Comparison of ENCODE assay signal across 20 mouse cellular contexts in the genomic region with DNA sequence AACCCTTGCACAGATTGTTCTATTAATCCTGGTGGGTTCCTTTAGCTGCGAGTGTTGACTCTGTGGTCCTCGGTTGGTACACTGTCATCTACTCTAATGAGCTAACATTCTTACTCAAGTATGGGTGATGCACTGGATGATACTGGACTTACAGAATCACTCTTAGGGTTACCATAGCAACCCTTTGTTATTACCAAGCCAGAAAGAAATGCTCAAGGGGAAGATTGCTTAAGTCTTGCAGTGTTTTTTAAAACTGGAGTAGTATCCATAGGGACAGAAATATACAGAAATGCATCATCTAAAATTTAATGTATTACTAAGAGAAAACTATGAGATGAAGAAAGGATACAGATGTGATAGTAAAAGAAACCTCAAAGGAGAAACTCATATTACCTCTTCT.
A peak's percentile ranks its signal among the peaks of the same experiment; 100 is the strongest.
DNase-seq lines count a peak whose midpoint lies in the region; ATAC-seq and TF ChIP-seq lines count a peak whose summit lies in the region.
"Had no signal": no experiment of that assay in that cellular context is flagged by ENCODE, and none has a peak within 500 bp of the region (broad histone marks: within the 10 kb centered on the region; RNA-seq: fewer than 3 reads in every experiment).

No protein-coding gene starts in this region.

- TF ChIP-seq CTCF in lung, postnatal 0 days (IDR thresholded peaks at IDR 0.05): no peak
- TF ChIP-seq CTCF in midbrain, postnatal 0 days (IDR thresholded peaks at IDR 0.05): no peak

- H3K9ac ChIP-seq in lung, postnatal 0 days (replicated peaks; ENCODE audit: low read depth): no peak overlapping the region
- H3K9ac ChIP-seq in embryonic facial prominence, embryonic 11.5 days (replicated peaks; ENCODE audit: low read length): no peak overlapping the region
- H3K9ac ChIP-seq in limb, embryonic 12.5 days (replicated peaks): 0 out of 2 replicates have a peak overlapping the region, but pooled peaks have one; percentile 8
- no peak overlapping the region for H3K9ac ChIP-seq in midbrain, postnatal 0 days (replicated peaks; ENCODE audit: low read length, poor library complexity, severe bottlenecking)
- H3K9ac ChIP-seq: forebrain, embryonic 12.5 days; hindbrain, embryonic 15.5 days; liver, embryonic 12.5 days had no signal

- no peak overlapping the region for H3K27ac ChIP-seq in lung, postnatal 0 days (ENCODE audit: low read length)
- 0 out of 2 replicates have a peak overlapping the region, but pooled peaks have one; percentile 16 for H3K27ac ChIP-seq in embryonic facial prominence, embryonic 11.5 days (replicated peaks; ENCODE audit: low read depth, low read length)
- peak overlapping the region; percentile 88 for H3K27ac ChIP-seq in limb, embryonic 12.5 days
- H3K27ac ChIP-seq in midbrain, postnatal 0 days (ENCODE audit: low read depth, low read length): 0 out of 2 replicates have a peak overlapping the region, but pooled peaks have one; percentile 32
- H3K27ac ChIP-seq: forebrain, embryonic 12.5 days; heart, embryonic 10.5 days; hindbrain, embryonic 15.5 days; liver, embryonic 12.5 days had no signal

- H3K36me3 ChIP-seq in lung, postnatal 0 days (ENCODE audit: insufficient read depth, low read length): no peaks in the 10 kb centered on the region
- no peaks in the 10 kb centered on the region for H3K36me3 ChIP-seq in embryonic facial prominence, embryonic 11.5 days (replicated peaks; ENCODE audit: control insufficient read depth, insufficient read depth, low read depth, low read length)
- H3K36me3 ChIP-seq in limb, embryonic 12.5 days: no peaks in the 10 kb centered on the region
- no peaks in the 10 kb centered on the region for H3K36me3 ChIP-seq in midbrain, postnatal 0 days (ENCODE audit: insufficient read depth, low read length)
- H3K36me3 ChIP-seq: forebrain, embryonic 12.5 days; heart, embryonic 10.5 days; hindbrain, embryonic 15.5 days; liver, embryonic 12.5 days had no signal

- 76% methylated on average over 2 of the region's 2 CpGs for WGBS in lung, postnatal 0 days
- 70% methylated on average over 2 of the region's 2 CpGs for WGBS in embryonic facial prominence, embryonic 11.5 days
- 71% methylated on average over 2 of the region's 2 CpGs for WGBS in limb, embryonic 12.5 days
- WGBS in midbrain, postnatal 0 days: 65% methylated on average over 2 of the region's 2 CpGs

- no peak overlapping the region for H3K4me2 ChIP-seq in lung, postnatal 0 days (replicated peaks; ENCODE audit: low read depth, low read length)
- no peak overlapping the region for H3K4me2 ChIP-seq in embryonic facial prominence, embryonic 11.5 days (ENCODE audit: low read depth, low read length)
- no peak overlapping the region for H3K4me2 ChIP-seq in limb, embryonic 12.5 days
- H3K4me2 ChIP-seq in midbrain, postnatal 0 days (ENCODE audit: low read depth, low read length, poor library complexity, severe bottlenecking): no peak overlapping the region
- H3K4me2 ChIP-seq: forebrain, embryonic 12.5 days; hindbrain, embryonic 15.5 days; liver, embryonic 12.5 days had no signal

- no peak for ATAC-seq in lung, postnatal 0 days
- ATAC-seq in embryonic facial prominence, embryonic 11.5 days (replicated peaks; ENCODE audit: insufficient number of reproducible peaks, low FRiP score, low TSS enrichment, low read depth): no peak
- ATAC-seq in limb, embryonic 12.5 days (ENCODE audit: insufficient number of reproducible peaks, insufficient read depth, low FRiP score, low TSS enrichment, low read depth): no peak
- no peak for ATAC-seq in midbrain, postnatal 0 days (ENCODE audit: low FRiP score)
- ATAC-seq: liver, embryonic 12.5 days had no signal

- H3K4me1 ChIP-seq in lung, postnatal 0 days (ENCODE audit: insufficient read depth, low read depth, low read length): no peaks in the 10 kb centered on the region
- H3K4me1 ChIP-seq in embryonic facial prominence, embryonic 11.5 days (ENCODE audit: control insufficient read depth, insufficient read depth, low read length): no peaks in the 10 kb centered on the region; the same call in none of the 2 replicates
- peaks cover 57% of the 10 kb centered on the region for H3K4me1 ChIP-seq in limb, embryonic 12.5 days (replicated peaks)
- no peaks in the 10 kb centered on the region for H3K4me1 ChIP-seq in midbrain, postnatal 0 days (ENCODE audit: insufficient read depth, low read length)
- H3K4me1 ChIP-seq: hindbrain, embryonic 15.5 days had no signal

- peak; percentile 59 for DNase-seq in lung, postnatal 0 days (ENCODE audit: low spot score)
- DNase-seq in lung, postnatal 36 days: no peak
- peak; percentile 30 for DNase-seq in embryonic facial prominence, embryonic 11.5 days (ENCODE audit: low spot score)
- DNase-seq in midbrain, postnatal 0 days (ENCODE audit: low spot score): peak; percentile 19
- no peak for DNase-seq in adrenal gland, adult 2 months
- no peak for DNase-seq in adrenal gland, adult 18-20 months (ENCODE audit: low spot score in 2 of 2)
- no peak for DNase-seq in heart, adult 8-10 months (ENCODE audit: low spot score)
- DNase-seq: cerebellum, adult 8-10 months; gastrocnemius, postnatal 25 days; kidney, adult 2 months; kidney, postnatal 14 days; lung, adult 18-20 months; lung, postnatal 14 days; spleen, adult 18-20 months had no signal

- H3K4me3 ChIP-seq in lung, postnatal 0 days (ENCODE audit: low read depth, low read length): no peak overlapping the region
- no peak overlapping the region for H3K4me3 ChIP-seq in embryonic facial prominence, embryonic 11.5 days (ENCODE audit: low read depth, low read length)
- H3K4me3 ChIP-seq in limb, embryonic 12.5 days (replicated peaks): no peak overlapping the region
- H3K4me3 ChIP-seq in midbrain, postnatal 0 days (ENCODE audit: low read depth, low read length): no peak overlapping the region
- H3K4me3 ChIP-seq: erythroblast, embryonic 14.5 days; forebrain, embryonic 12.5 days; heart, embryonic 10.5 days; hindbrain, embryonic 15.5 days; liver, embryonic 12.5 days had no signal

- no peaks in the 10 kb centered on the region for H3K9me3 ChIP-seq in lung, postnatal 0 days (ENCODE audit: low read length)
- no peaks in the 10 kb centered on the region for H3K9me3 ChIP-seq in embryonic facial prominence, embryonic 11.5 days (replicated peaks; ENCODE audit: control insufficient read depth, low read length)
- no peaks in the 10 kb centered on the region for H3K9me3 ChIP-seq in limb, embryonic 12.5 days
- H3K9me3 ChIP-seq in midbrain, postnatal 0 days (ENCODE audit: low read length): no peaks in the 10 kb centered on the region
- H3K9me3 ChIP-seq: forebrain, embryonic 12.5 days; heart, embryonic 10.5 days; hindbrain, embryonic 15.5 days; liver, embryonic 12.5 days had no signal

- TF ChIP-seq EP300 in lung, postnatal 0 days (IDR thresholded peaks at IDR 0.05): no peak

- no peaks in the 10 kb centered on the region for H3K27me3 ChIP-seq in lung, postnatal 0 days (replicated peaks; ENCODE audit: insufficient read depth, low read length)
- H3K27me3 ChIP-seq in embryonic facial prominence, embryonic 11.5 days (ENCODE audit: control insufficient read depth, insufficient read depth, low read length): no peaks in the 10 kb centered on the region
- H3K27me3 ChIP-seq in limb, embryonic 12.5 days: no peaks in the 10 kb centered on the region
- no peaks in the 10 kb centered on the region for H3K27me3 ChIP-seq in midbrain, postnatal 0 days (ENCODE audit: insufficient read depth, low read length)
- H3K27me3 ChIP-seq: forebrain, embryonic 12.5 days; hindbrain, embryonic 15.5 days; liver, embryonic 12.5 days had no signal

Comparison
In these comparisons a context has a peak if more than half of its experiments do, and no peak if none do; other contexts are left out.
1. DNase-seq: peak in lung, postnatal 0 days (single experiment), embryonic facial prominence, embryonic 11.5 days (single experiment) and midbrain, postnatal 0 days (single experiment); none in lung, postnatal 36 days (single experiment), adrenal gland, adult 2 months (single experiment), adrenal gland, adult 18-20 months (0 of 2) and heart, adult 8-10 months (single experiment).